Mouse (Mus musculus) thymus, adult 2 months (tissue): ENCODE data around the gene Prpf6.

ENCODE experiments used
- CTCF ChIP-seq: fragments of 200-500 bp; IDR thresholded peaks from 2 replicates; pipeline ENCODE4 v1.5.1; 2012; ENCODE audit warnings: mild to moderate bottlenecking, control low read depth, low read length, moderate library complexity, borderline replicate concordance; ENCODE audit not compliant: control insufficient read depth, poor library complexity, insufficient read depth; ENCODE audit errors: extremely low read depth
- POLR2A ChIP-seq: fragments of 200-500 bp; IDR thresholded peaks from 2 replicates; pipeline ENCODE4 v1.6.1; 2012; ENCODE audit warnings: mild to moderate bottlenecking, low read length, control low read depth, moderate library complexity; ENCODE audit not compliant: control insufficient read depth, poor library complexity, insufficient read depth; ENCODE audit errors: extremely low read depth

- TF ChIP-seq CTCF, result no peak
- no peak for TF ChIP-seq POLR2A
These were observed 90.3 kb downstream of the Prpf6 start for GRCm38 (mm10) chr2:181681978-181682377.
